Mouse (Mus musculus) telencephalon, adult 2 months (tissue): ENCODE measurements around the gene Selenoi.
"Not testable (repeated sequence)": the region's sequence is repeated elsewhere in the genome, so short reads cannot be mapped to it uniquely, and the experiment has no call there.

ENCODE experiments used
- DNase-seq: peaks from one replicate; pipeline ENCODE4 v3.0.0-alpha.2; 2011; ENCODE audit warnings: low read depth, low spot score

Selenoi gene

GRCm38 (mm10) chr5:30232271-30232971, at the start of gene Selenoi:
Gene Selenoi (plus strand): TSS chr5:30232581.
- peak; percentile 99 for DNase-seq

- DNase-seq, result no peak
Observed at GRCm38 (mm10) chr5:30187687-30188485, 44.5 kb upstream of the Selenoi start.

- no peak for DNase-seq
Observed at GRCm38 (mm10) chr5:30192452-30192851, 39.9 kb upstream of the Selenoi start.

- DNase-seq, result no peak
Observed at GRCm38 (mm10) chr5:30195340-30195739, 37.0 kb upstream of the Selenoi start.

GRCm38 (mm10) chr5:30198257-30198656, 34.1 kb upstream of the Selenoi start:
- no peak for DNase-seq

GRCm38 (mm10) chr5:30201521-30201920, 30.9 kb upstream of the Selenoi start:
- peak; percentile 48 for DNase-seq

- DNase-seq, result no peak
Observed at GRCm38 (mm10) chr5:30202221-30202620, 30.2 kb upstream of the Selenoi start.

- DNase-seq, result no peak
Observed at GRCm38 (mm10) chr5:30203216-30203885, 29.0 kb upstream of the Selenoi start.

- no peak for DNase-seq
Observed at GRCm38 (mm10) chr5:30204441-30204840, 27.9 kb upstream of the Selenoi start.

GRCm38 (mm10) chr5:30205034-30205433, 27.3 kb upstream of the Selenoi start:
- DNase-seq, result no peak

GRCm38 (mm10) chr5:30205493-30205892, 26.9 kb upstream of the Selenoi start, which contains the start of gene Adgrf3:
Gene Adgrf3 (minus strand): TSS chr5:30205722.
- DNase-seq, result no peak

- no peak for DNase-seq
Observed at GRCm38 (mm10) chr5:30207276-30207675, 25.1 kb upstream of the Selenoi start.

GRCm38 (mm10) chr5:30210758-30211157, 21.6 kb upstream of the Selenoi start:
- not testable (repeated sequence) for DNase-seq

- peak; percentile 35 for DNase-seq
Observed at GRCm38 (mm10) chr5:30214889-30215288, 17.5 kb upstream of the Selenoi start.

- no peak for DNase-seq
Observed at GRCm38 (mm10) chr5:30215970-30216369, 16.4 kb upstream of the Selenoi start.

- DNase-seq, result no peak
Observed at GRCm38 (mm10) chr5:30219715-30220114, 12.7 kb upstream of the Selenoi start.

GRCm38 (mm10) chr5:30220666-30221065, 11.7 kb upstream of the Selenoi start:
- DNase-seq, result no peak

- DNase-seq, result no peak
Observed at GRCm38 (mm10) chr5:30222681-30223080, 9.7 kb upstream of the Selenoi start.

GRCm38 (mm10) chr5:30230901-30231300, 1.5 kb upstream of the Selenoi start:
- no peak for DNase-seq

- no peak for DNase-seq
Observed at GRCm38 (mm10) chr5:30231891-30232270, 500 bp upstream of the Selenoi start.

- DNase-seq, result no peak
Observed at GRCm38 (mm10) chr5:30233042-30233441, 661 bp downstream of the Selenoi start.

GRCm38 (mm10) chr5:30233979-30234378, 1.6 kb downstream of the Selenoi start:
- no peak for DNase-seq
